Mouse (Mus musculus) erythroid progenitor cell, adult 5-6 weeks (primary cell): ENCODE results near the gene A530016L24Rik. TPM values are rescaled to one million over a fixed set of nuclear protein-coding genes. Genes with fewer than 3 reads are reported as not detected.

ENCODE experiments used
- ATAC-seq: replicated peaks from 2 replicates; pipeline ENCODE4 v1.8.0; 2016; ENCODE audit warnings: moderate number of reproducible peaks, mild to moderate bottlenecking, moderate TSS enrichment, inconsistent platforms; ENCODE audit not compliant: poor library complexity, low FRiP score, severe bottlenecking
- total RNA-seq, 2 experiments: library from RNA; stranded (forward) in 1 of 2; stranded (reverse) in 1 of 2; fragments of 150-400 nt in 1 of 2; fragments of 186-747, 209-891 nt in 1 of 2; gene quantifications; 2 replicates each; pipeline versions ENCODE4 v1.2.3 to v1.2.4; 2015 to 2017; ENCODE audit warnings: low replicate concordance in 2 of 2

The A530016L24Rik gene
- total RNA-seq, 2 experiments from 2014 or later, result not detected

- no peak for ATAC-seq
Observed at GRCm38 (mm10) chr12:112497731-112498130, 8.5 kb downstream of the A530016L24Rik start.

DNA sequence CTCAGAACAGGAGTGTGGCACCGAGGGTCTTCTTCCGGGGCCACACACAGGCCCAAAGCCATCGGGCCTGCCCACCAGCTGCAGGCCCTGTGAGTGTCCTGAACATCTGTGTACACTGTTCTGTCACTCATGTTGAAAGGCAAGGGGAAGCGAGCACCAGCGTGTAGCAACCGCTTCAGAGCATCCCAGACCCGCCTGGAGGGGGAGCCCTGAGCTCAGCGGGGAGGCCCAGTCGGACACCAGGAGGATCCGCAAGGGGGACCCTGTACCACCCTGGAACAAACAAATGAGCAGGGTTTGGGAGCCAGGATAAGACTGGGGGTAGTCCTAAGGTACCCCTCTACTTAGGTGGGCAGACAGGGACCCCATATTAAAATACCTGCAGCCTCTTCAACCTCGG, 9.4 kb downstream of the A530016L24Rik start:
- no peak for ATAC-seq

- no peak for ATAC-seq
Observed at GRCm38 (mm10) chr12:112503003-112503771, 13.9 kb downstream of the A530016L24Rik start.

DNA sequence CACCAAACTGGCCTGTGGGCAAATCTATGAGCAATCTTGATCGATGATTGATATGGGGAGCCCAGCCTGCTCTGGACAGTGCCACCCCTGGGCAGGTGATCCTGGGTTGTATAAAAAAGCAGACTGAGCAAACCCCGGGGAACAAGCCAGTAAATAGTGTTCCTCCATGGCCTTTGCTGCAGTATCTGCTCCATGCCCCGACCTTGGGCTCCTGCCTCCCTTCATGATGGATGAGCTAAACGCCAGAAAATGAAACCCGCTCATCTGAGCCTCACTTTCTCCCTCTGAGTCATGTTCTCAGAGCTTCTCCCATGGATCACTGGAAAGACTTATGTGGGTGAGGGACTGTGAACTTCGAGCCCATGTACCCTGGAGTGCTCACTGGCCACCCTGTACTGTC, 17.0 kb downstream of the A530016L24Rik start:
- no peak for ATAC-seq

DNA sequence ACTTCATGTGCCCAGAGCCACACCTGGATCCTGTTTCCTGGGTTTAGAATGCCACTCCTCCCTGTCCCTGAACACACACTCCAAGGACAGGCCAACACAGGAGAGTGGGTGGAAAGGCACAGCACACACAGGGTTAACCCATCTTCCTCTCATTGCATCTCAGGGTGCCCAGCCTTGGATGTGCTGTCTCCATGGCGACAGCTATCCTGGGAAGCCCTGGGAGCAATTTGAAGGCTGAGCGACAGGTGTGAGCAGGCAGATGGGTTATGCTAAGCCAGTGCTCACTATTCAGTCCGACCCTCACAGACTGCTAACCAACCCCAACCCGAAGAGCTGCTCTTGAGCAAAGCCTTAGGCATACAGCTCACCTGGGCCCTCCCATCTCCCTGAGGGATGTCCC, 18.0 kb downstream of the A530016L24Rik start:
- no peak for ATAC-seq

- no peak for ATAC-seq
Observed at GRCm38 (mm10) chr12:112507984-112508383, 18.7 kb downstream of the A530016L24Rik start.

- ATAC-seq, result no peak
Observed at GRCm38 (mm10) chr12:112510365-112510732, 21.1 kb downstream of the A530016L24Rik start.

DNA sequence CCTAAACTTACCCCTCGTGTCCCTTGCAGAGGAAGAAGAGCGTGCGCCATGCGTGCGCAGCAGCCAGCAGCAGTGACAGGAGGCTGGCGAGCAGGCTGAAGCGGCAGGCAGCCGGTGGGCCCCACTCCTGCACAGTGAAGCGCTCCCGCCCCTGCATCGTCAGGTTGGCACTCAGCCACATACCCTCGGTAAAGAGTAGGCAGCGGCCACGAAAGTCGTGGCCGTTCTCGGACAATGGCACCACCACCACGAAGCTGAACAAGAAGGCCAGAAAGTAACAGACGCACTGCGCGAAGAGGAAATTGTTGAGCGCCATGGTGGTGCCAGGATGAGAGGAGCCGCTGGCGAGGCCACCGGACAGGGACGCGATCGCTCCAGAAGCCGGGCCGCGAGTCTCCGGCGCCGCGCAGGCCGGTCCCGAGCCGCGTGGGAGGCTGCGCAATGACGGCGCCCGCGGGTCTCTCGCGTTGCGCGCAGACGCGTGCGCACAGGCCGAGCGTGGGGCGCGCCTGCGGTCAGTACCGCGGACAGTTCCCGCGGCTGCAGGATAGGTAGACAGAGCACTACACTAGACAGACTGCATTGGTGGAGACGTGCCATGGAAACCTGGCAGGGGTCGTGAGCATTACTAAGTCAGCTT, 21.6 kb downstream of the A530016L24Rik start:
- ATAC-seq, result no peak

DNA sequence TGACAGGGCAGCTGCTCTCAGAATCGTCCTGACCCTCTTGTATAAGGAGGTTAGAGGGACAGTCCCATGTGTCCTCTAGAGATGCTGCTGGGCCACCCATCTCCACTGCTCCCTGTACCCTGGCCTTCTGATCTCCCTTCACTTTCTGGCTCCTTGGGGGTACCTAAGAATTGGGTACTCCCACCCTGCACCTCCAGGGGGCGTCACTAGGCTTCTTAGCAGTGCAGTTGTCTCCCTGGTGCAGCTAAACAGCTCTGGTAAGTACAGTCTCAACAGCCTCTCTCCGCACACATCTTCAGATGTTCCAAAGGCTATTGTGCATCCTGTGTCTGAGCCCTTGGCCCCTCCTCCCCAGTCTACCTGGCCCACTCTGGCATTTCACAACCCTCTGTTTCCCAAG, 25.6 kb downstream of the A530016L24Rik start:
- no peak for ATAC-seq

- ATAC-seq, result no peak
Observed at GRCm38 (mm10) chr12:112516697-112517337, 27.6 kb downstream of the A530016L24Rik start, which contains the start of gene Tmem179. Tmem179 (minus strand) TSS chr12:112516747.

- no peak for ATAC-seq
Observed at GRCm38 (mm10) chr12:112518105-112518504, 28.9 kb downstream of the A530016L24Rik start.

GRCm38 (mm10) chr12:112533758-112534157, 44.5 kb downstream of the A530016L24Rik start:
- ATAC-seq, result no peak

- no peak for ATAC-seq
Observed at GRCm38 (mm10) chr12:112537233-112537632, 48.0 kb downstream of the A530016L24Rik start.

DNA sequence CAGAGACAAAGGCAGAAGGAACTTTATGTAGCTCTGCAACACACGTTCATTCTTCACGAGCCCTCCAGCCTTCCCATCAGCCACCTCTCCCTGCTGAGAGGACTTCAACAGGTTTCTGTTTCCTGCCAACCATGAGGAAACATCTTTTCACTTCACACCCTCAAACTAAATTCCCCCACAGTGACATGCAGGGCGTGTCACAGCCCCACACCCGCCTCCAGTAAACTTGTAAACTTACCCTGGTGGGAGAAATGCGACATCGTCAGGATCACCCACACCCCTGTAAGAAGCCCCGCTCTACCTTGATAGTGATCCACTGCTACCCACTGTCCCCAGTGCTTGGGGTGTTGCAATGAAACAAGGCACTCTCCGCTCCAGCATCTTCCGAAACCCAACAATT, 49.1 kb downstream of the A530016L24Rik start:
- no peak for ATAC-seq

GRCm38 (mm10) chr12:112539466-112539965, 50.3 kb downstream of the A530016L24Rik start:
- no peak for ATAC-seq

DNA sequence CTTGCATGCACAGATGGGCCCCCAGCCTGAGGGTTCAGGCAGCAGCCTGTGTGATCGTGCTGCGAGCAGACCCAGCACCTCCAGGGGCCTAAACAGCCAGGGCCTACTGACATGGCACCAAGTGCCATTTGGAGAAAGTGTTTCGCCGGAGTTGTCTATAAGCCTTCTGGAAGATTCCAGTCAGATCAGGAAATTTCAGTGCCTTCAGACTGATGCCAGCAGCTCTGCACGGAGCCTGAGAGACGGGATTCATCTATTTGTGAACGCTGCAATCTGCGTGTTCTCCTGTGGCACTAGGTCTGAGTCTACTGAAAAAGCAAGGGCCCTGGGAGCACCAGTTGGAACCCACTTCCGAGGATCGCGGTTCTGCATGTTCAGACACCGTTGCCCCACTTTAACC, 51.1 kb downstream of the A530016L24Rik start:
- ATAC-seq, result no peak

DNA sequence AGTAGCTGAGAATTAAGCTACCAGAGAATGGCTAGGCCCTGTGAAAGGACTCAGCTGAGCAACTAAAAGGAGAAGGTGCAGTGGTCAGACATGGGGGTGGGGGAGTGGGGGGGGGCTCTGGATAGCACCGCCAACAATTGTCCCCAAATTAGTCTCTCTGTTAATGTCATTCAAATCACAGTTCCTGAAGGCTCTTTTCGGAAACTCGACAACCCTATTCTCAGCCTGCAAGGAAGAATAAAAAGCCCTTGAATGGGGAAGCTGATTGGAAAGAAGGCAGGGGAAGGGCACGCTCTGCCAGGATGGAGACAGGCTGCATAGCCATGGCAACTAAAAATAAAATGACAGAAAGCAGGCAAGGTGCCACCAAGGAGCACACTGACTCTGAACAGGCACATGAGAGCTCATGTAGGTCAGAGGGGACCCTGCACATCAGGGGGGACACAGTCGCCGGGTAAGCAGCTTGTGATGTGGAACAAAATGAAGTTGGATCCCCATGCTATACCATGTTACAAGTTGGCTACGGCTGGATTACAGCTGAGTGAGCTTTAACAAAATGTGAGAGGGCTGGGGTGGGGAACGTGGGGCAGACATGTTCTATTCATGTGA, 52.3 kb downstream of the A530016L24Rik start:
- no peak for ATAC-seq

GRCm38 (mm10) chr12:112542257-112542919, 53.1 kb downstream of the A530016L24Rik start:
- no peak for ATAC-seq

DNA sequence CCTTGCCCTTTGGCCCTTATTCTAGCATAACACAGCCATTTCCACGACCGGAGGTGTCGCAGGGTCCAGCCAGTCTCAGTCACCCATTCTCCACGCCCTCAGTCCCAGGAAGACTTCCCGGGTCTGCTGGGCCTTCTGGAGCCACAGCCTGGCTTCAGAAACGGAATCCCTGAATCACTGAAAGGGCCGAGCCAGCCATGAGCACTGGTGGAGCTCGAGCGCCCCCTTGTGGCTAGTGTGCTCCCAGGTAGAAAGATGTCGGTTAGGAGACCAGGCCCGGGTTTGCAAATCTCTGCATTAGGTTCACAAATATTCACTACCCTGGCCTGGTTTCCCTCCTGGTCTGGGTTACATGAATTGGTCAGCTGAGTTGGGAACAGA, 53.7 kb downstream of the A530016L24Rik start:
- 0 out of 2 replicates have a peak, but pooled peaks have one; percentile 41 for ATAC-seq

- no peak for ATAC-seq
Observed at GRCm38 (mm10) chr12:112543941-112544340, 54.7 kb downstream of the A530016L24Rik start.
